ENCODE assay signal across 23 mouse cellular contexts in the genomic region with DNA sequence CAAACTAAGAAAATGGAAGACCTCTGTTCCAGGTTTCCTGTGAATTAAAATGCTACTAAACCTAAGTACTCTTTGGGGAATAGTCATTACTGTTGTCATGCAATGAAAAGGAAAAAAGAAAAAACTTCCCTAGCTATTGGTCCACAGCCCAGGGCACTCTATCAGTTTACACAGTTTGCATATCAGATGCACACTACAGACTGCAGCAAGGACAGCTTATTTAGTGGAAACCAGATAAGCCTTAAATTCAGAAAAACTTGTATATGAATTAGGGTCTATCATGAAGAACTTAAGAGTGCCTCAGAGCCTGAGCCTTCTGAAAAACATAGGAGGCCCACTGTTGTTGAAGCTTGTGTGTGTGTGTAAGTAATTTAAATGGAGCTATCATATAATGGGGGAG.
"Had no signal": no experiment of that assay in that cellular context is flagged by ENCODE, and none has a peak within 500 bp of the region (broad histone marks: within the 10 kb centered on the region; RNA-seq: fewer than 3 reads in every experiment).

No protein-coding gene starts in this region.

- H3K36me3 ChIP-seq: heart, embryonic 10.5 days; hindbrain, embryonic 13.5 days; hindbrain, embryonic 15.5 days; limb, embryonic 10.5 days; limb, embryonic 12.5 days had no signal

- H3K9me3 ChIP-seq: heart, embryonic 10.5 days; heart, embryonic 12.5 days; hindbrain, embryonic 13.5 days; hindbrain, embryonic 15.5 days; kidney, embryonic 15.5 days; limb, embryonic 10.5 days; limb, embryonic 12.5 days had no signal

- H3K4me3 ChIP-seq: gastrocnemius, adult 2 months; heart, embryonic 10.5 days; heart, embryonic 12.5 days; hindbrain, embryonic 13.5 days; hindbrain, embryonic 15.5 days; kidney, embryonic 15.5 days; limb, embryonic 10.5 days; limb, embryonic 12.5 days had no signal

- H3K9ac ChIP-seq: heart, embryonic 12.5 days; hindbrain, embryonic 13.5 days; hindbrain, embryonic 15.5 days; kidney, embryonic 15.5 days; limb, embryonic 12.5 days had no signal

- H3K27ac ChIP-seq: gastrocnemius, adult 2 months; heart, embryonic 10.5 days; hindbrain, embryonic 13.5 days; hindbrain, embryonic 15.5 days; hindbrain, postnatal 0 days; kidney, embryonic 15.5 days; kidney, postnatal 0 days; limb, embryonic 10.5 days; limb, embryonic 12.5 days had no signal

- H3K27me3 ChIP-seq: heart, embryonic 12.5 days; hindbrain, embryonic 13.5 days; hindbrain, embryonic 15.5 days; kidney, embryonic 15.5 days; limb, embryonic 12.5 days had no signal

- ATAC-seq: hindbrain, postnatal 0 days; intestine, embryonic 16.5 days had no signal

- H3K4me1 ChIP-seq: hindbrain, embryonic 13.5 days; hindbrain, embryonic 15.5 days had no signal

- H3K4me2 ChIP-seq: heart, embryonic 12.5 days; hindbrain, embryonic 13.5 days; hindbrain, embryonic 15.5 days; kidney, embryonic 15.5 days; limb, embryonic 12.5 days had no signal

- DNase-seq: gastrocnemius, adult 2 months; gastrocnemius, postnatal 10 days; gastrocnemius, postnatal 25 days; heart, adult 18-20 months; heart, postnatal 10 days; heart, postnatal 36 days; kidney, adult 11 months; kidney, adult 2 months; kidney, adult 9 months; kidney, postnatal 14 days; kidney, postnatal 36 days; layer of hippocampus, adult 9-11 months; layer of hippocampus, postnatal 36 days had no signal
